Mouse (Mus musculus) ES-Bruce4 (cell line): ENCODE data around the gene Ehbp1l1.

Source experiments
- CTCF ChIP-seq: IDR thresholded peaks from one replicate; pipeline ENCODE4 v1.8.1; 2011; ENCODE audit warnings: low read depth, low read length
- POLR2A ChIP-seq: IDR thresholded peaks from one replicate; pipeline ENCODE4 v1.8.1; 2011; ENCODE audit warnings: low read length; ENCODE audit not compliant: insufficient read depth

DNA sequence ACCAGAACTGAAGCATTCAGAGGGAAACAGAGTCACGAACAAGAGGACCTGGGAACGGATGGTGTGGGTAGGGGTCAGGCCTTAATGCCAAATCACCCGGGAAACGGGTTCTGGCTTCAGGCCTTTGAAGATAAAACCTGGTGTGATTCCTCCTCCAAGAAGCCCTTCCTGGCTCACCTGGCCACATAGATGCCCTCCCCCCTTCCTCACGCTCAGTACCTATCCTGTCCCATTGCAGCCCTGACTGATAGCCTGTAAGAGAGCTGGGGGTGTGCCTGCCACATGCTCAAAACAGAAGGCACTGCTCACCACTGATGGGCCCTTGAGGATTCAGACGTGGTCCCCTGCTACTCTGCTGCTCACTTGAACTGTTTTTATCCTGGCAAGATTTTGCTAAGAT is 32.3 kb downstream of the Ehbp1l1 start:
- TF ChIP-seq POLR2A: no peak
- TF ChIP-seq CTCF: no peak
